Mouse (Mus musculus) kidney, embryonic 15.5 days (tissue): Measurements from ENCODE around the gene Mum1l1. TPM values are rescaled to one million over a fixed set of nuclear protein-coding genes. Genes with fewer than 3 reads are reported as not detected.

Source experiments
- ATAC-seq: fragments of 200-750 bp; cut with Nextera tagmentation; replicated peaks from 2 replicates; pipeline ENCODE4 v1.8.0; 2017; ENCODE audit warnings: moderate TSS enrichment; ENCODE audit not compliant: low FRiP score
- H3K27ac ChIP-seq: fragments of 300-500 bp; sonication (generic); 2 replicates; pipeline ENCODE4 v1.5.1; 2015; ENCODE audit warnings: mild to moderate bottlenecking, inconsistent platforms
- H3K27me3 ChIP-seq: fragments of 300-500 bp; sonication (generic); 2 replicates; pipeline ENCODE4 v1.6.1; 2015; ENCODE audit warnings: inconsistent platforms
- H3K36me3 ChIP-seq: fragments of 300-500 bp; sonication (generic); 2 replicates; pipeline ENCODE4 v1.6.1; 2015; ENCODE audit warnings: inconsistent platforms
- H3K4me1 ChIP-seq: fragments of 300-500 bp; sonication (generic); 2 replicates; pipeline ENCODE4 v1.6.1; 2015; ENCODE audit warnings: inconsistent platforms
- H3K4me2 ChIP-seq: fragments of 300-500 bp; sonication (generic); 2 replicates; pipeline ENCODE4 v1.6.1; 2015; ENCODE audit warnings: moderate library complexity, mild to moderate bottlenecking, inconsistent platforms
- H3K4me3 ChIP-seq: fragments of 300-500 bp; sonication (generic); replicated peaks from 2 replicates; pipeline ENCODE4 v1.5.1; 2015; ENCODE audit warnings: mild to moderate bottlenecking, inconsistent platforms
- H3K9ac ChIP-seq: fragments of 300-500 bp; sonication (generic); 2 replicates; pipeline ENCODE4 v1.6.1; 2015; ENCODE audit warnings: mild to moderate bottlenecking, inconsistent platforms
- H3K9me3 ChIP-seq: fragments of 300-500 bp; sonication (generic); replicated peaks from 2 replicates; pipeline ENCODE4 v1.6.1; 2016; ENCODE audit warnings: inconsistent platforms
- WGBS: fragments of 180-500 bp; shearing (Covaris S2); methylation state at CpG from one replicate; pipeline ENCODE4 v1.1.7; 2015; ENCODE audit warnings: mixed read lengths; 5-methylcytosine and 5-hydroxymethylcytosine counted together
- polyA plus RNA-seq: library from polyadenylated mRNA; unstranded; fragments of >200 nt; fragmentation: Nextera tagmentation; extraction: Ambion mirVana; gene quantifications from 2 replicates; pipeline ENCODE4 v1.2.1, GENCODE M21; 2015

Mum1l1 gene
- polyA plus RNA-seq, 1 experiment from 2014 or later = 15.3 TPM

DNA sequence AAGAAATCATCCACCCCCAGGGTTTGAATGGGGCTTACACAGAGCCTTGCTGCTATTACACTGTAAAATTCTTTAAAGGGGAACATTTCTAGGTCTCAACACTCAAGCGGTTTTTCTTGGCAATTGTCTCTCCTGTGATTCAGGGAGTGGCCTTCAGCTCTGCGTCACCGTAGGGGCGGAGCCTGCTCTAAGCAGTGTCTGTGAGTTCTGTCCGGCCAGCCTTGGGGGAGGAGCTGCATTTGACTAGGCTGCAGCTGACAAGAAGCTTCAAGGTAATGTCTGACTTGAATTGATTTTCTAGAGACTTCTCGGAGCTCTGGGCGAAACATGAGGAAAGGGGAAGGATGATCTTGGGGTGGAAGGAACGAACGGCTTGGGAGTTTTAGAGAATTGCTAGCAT, 21.3 kb downstream of the Mum1l1 start:
- no peaks in the 10 kb centered on the region for H3K4me1 ChIP-seq
- WGBS = 28% methylated on average over 9 of the region's 9 CpGs
- no peak overlapping the region for H3K27ac ChIP-seq
- H3K36me3 ChIP-seq = no peaks in the 10 kb centered on the region
- H3K9me3 ChIP-seq = no peaks in the 10 kb centered on the region
- peak; percentile 99 for ATAC-seq
- peak overlapping the region; percentile 46 for H3K4me2 ChIP-seq
- peaks cover 8% of the 10 kb centered on the region for H3K27me3 ChIP-seq
- H3K4me3 ChIP-seq = peak overlapping the region; percentile 26
- no peak overlapping the region for H3K9ac ChIP-seq

DNA sequence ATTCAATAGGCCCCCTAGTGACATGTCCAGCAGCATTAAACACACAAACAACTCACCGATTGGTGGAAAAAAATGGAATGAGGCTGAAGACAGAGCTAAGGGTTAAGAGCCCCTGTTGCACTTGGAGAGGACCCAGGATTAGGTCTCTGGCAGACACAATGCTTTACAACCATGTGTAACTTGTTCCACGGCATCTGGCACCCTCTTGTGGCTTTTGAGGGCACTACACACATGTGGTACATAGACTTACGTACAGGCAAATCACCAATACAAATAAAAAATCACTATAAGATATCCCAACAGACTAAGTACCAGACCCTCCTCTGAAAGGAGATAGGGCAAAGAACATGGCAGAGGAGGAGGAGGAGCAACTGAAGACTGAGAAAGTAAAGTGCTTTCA, 37.5 kb downstream of the Mum1l1 start:
- WGBS = 82% methylated on average over 3 of the region's 3 CpGs

DNA sequence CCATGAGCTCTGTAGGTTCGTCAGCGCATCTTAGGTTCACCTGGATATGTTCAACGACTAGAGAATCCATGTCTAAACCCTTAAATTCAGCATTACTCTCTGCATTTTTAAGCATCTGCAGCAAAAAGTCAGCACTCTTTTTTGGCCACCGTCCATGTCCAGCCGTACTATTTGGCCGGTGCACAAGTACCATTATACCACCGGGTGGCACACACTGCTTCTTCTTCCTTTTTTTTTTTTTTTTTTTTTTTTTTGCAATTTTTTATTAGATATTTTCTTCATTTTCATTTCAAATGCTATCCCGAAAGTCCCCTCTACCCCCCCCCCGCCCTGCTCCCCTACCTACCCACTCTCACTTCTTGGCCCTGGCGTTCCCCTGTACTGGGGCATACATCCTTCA, 47.2 kb downstream of the Mum1l1 start:
- H3K36me3 ChIP-seq = no peaks in the 10 kb centered on the region
- H3K9me3 ChIP-seq = no peaks in the 10 kb centered on the region
- no peak for ATAC-seq
- H3K4me3 ChIP-seq = no peak overlapping the region
- H3K4me1 ChIP-seq = no peaks in the 10 kb centered on the region
- 86% methylated on average over 10 of the region's 10 CpGs for WGBS
- peaks cover 5% of the 10 kb centered on the region; the same call in 1 of the 2 replicates for H3K27me3 ChIP-seq
- no peak overlapping the region for H3K9ac ChIP-seq
- no peak overlapping the region for H3K27ac ChIP-seq
- H3K4me2 ChIP-seq = no peak overlapping the region

More for the DNA sequence above, 37.5 kb downstream of the Mum1l1 start:
- ATAC-seq = no peak
- Histone ChIP-seq H3K9ac (no peak overlapping the region), H3K9me3 (no peaks in the 10 kb centered on the region), H3K27me3 (peaks cover 3% of the 10 kb centered on the region; the same call in 1 of the 2 replicates), H3K4me3 (no peak overlapping the region), H3K4me2 (no peak overlapping the region), H3K27ac (no peak overlapping the region), H3K4me1 (no peaks in the 10 kb centered on the region), H3K36me3 (no peaks in the 10 kb centered on the region)

DNA sequence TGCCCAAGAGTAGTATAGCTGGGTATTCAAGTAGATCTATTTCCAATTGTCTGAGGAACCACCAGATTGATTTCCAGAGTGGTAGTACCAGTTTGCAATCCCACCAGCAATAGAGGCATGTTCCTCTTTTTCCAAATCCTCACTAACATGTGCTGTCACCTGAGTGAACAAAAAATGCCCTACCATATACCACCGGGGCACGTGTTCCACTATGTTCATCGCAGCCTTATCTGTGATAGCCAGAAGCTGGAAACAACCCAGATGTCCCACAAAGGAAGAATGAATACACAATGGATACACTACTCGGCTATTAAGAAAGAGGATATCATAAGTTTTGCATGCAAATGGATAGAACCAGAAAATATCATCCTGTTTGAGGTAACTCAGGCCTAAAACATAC, 72.1 kb downstream of the Mum1l1 start:
- Histone ChIP-seq H3K4me2 (no peak overlapping the region), H3K9ac (no peak overlapping the region), H3K4me3 (no peak overlapping the region), H3K27ac (no peak overlapping the region), H3K4me1 (no peaks in the 10 kb centered on the region), H3K27me3 (0 out of 2 replicates have a peak, but pooled peaks cover 3% of the 10 kb centered on the region), H3K36me3 (no peaks in the 10 kb centered on the region), H3K9me3 (no peaks in the 10 kb centered on the region)
- 93% methylated on average over 4 of the region's 4 CpGs for WGBS
- no peak for ATAC-seq

Other genes with a start within 250 kb of the Mum1l1 start
- gene Serpina7, start 124.8 kb upstream of the Mum1l1 start, polyA plus RNA-seq = not detected in 2 replicates
- gene 4930513O06Rik, start 123.8 kb upstream of the Mum1l1 start, polyA plus RNA-seq = not detected in 2 replicates
- gene 4933428M09Rik, start 30.8 kb upstream of the Mum1l1 start, polyA plus RNA-seq = not detected in 2 replicates
- 0.13 TPM in 1 of 2 replicates, not detected in the other for gene Trap1a, start 123.6 kb downstream of the Mum1l1 start, polyA plus RNA-seq